Mouse (Mus musculus): ENCODE measurements around the gene Pdp2.

DNA sequence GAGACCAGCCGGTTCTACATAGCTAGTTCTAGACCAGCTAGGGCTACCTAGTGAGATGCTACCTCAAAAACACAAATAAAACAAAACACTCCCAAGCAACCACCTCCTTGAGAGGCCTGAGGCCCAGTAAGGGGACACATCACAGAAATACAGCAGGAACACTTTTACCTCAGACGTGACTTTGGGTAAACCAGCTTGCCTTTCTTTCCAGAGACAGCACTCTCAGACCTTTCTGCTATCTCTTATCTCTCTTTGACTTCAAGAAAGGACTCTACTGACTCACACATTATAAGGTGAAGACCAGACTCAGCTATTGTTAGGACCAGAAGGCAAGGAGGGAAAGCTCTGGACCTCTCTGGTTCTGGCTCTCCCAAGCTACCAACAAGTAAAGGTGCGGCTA is 967 bp upstream of the Pdp2 start:
- TF ChIP-seq CTCF (IDR thresholded peaks at IDR 0.05; ENCODE audit: low read depth): no peak
- TF ChIP-seq EP300 (IDR thresholded peaks at IDR 0.05; ENCODE audit: low read depth): no peak

Data from liver, postnatal 0 days (tissue).